Mouse (Mus musculus): ENCODE measurements around the gene Tmem11. TPM values are rescaled to one million over a fixed set of nuclear protein-coding genes. Genes with fewer than 3 reads are reported as not detected.

The Tmem11 gene
- total and polyA plus RNA-seq, 3 experiments, result 29.6 to 60.2 (median 38.0) TPM

- Histone ChIP-seq H3K9me3 (replicated peaks) (no peaks in the 10 kb centered on the region), H3K36me3 (replicated peaks) (peaks cover 50% of the 10 kb centered on the region), H3K27me3 (ENCODE audit: insufficient read depth, low read length) (no peaks in the 10 kb centered on the region; the same call in 1 of the 2 replicates), H3K4me1 (ENCODE audit: insufficient read depth, low read depth, low read length) (peaks cover 16% of the 10 kb centered on the region), H3K4me3 (ENCODE audit: low read depth, low read length) (no peak overlapping the region)
- TF ChIP-seq GATA1 (IDR thresholded peaks at IDR 0.05; ENCODE audit: borderline replicate concordance, low read length), result no peak
- no peak for TF ChIP-seq POLR2AphosphoS5 (IDR thresholded peaks at IDR 0.05; ENCODE audit: insufficient replicate concordance, low read depth, low read length)
- no peak for DNase-seq (ENCODE audit: low spot score)
- no peak for ATAC-seq (ENCODE audit: extremely low read depth, insufficient number of reproducible peaks, low FRiP score, poor library complexity, severe bottlenecking)
These were observed 29.0 kb upstream of the Tmem11 start for GRCm38 (mm10) chr11:60908073-60908472.

GRCm38 (mm10) chr11:60906449-60906848 lies 27.4 kb upstream of the Tmem11 start:
- Histone ChIP-seq H3K4me1 (ENCODE audit: insufficient read depth, low read depth, low read length) (peaks cover 2% of the 10 kb centered on the region), H3K36me3 (replicated peaks) (peaks cover 48% of the 10 kb centered on the region)
- no peak for ATAC-seq (ENCODE audit: extremely low read depth, insufficient number of reproducible peaks, low FRiP score, poor library complexity, severe bottlenecking)

GRCm38 (mm10) chr11:60905407-60906120 lies 26.5 kb upstream of the Tmem11 start:
- Histone ChIP-seq H3K36me3 (replicated peaks) (peaks cover 45% of the 10 kb centered on the region), H3K9me3 (replicated peaks) (no peaks in the 10 kb centered on the region), H3K4me3 (ENCODE audit: low read depth, low read length) (no peak overlapping the region), H3K27me3 (ENCODE audit: insufficient read depth, low read length) (peaks cover 5% of the 10 kb centered on the region), H3K4me1 (ENCODE audit: insufficient read depth, low read depth, low read length) (no peaks in the 10 kb centered on the region)
- no peak for DNase-seq (ENCODE audit: low spot score)
- no peak for ATAC-seq (ENCODE audit: extremely low read depth, insufficient number of reproducible peaks, low FRiP score, poor library complexity, severe bottlenecking)
- TF ChIP-seq POLR2AphosphoS5 (IDR thresholded peaks at IDR 0.05; ENCODE audit: insufficient replicate concordance, low read depth, low read length), result no peak
- no peak for TF ChIP-seq GATA1 (IDR thresholded peaks at IDR 0.05; ENCODE audit: borderline replicate concordance, low read length)
- no peak for TF ChIP-seq TAL1 (conservative IDR thresholded peaks at IDR 0.05; ENCODE audit: low read depth, low read length)
- no peak for TF ChIP-seq GATA2 (IDR thresholded peaks at IDR 0.05; ENCODE audit: borderline replicate concordance, low read depth, low read length)
- no peak for TF ChIP-seq CTCF (IDR thresholded peaks at IDR 0.05; ENCODE audit: low read depth, low read length)

More at GRCm38 (mm10) chr11:60906449-60906848, 27.4 kb upstream of the Tmem11 start:
- no peaks in the 10 kb centered on the region for H3K9me3 ChIP-seq (replicated peaks)
- H3K27me3 ChIP-seq (ENCODE audit: insufficient read depth, low read length), result no peaks in the 10 kb centered on the region; the same call in 1 of the 2 replicates
- TF ChIP-seq GATA2 (IDR thresholded peaks at IDR 0.05; ENCODE audit: borderline replicate concordance, low read depth, low read length), result no peak
- no peak for TF ChIP-seq POLR2AphosphoS5 (IDR thresholded peaks at IDR 0.05; ENCODE audit: insufficient replicate concordance, low read depth, low read length)
- TF ChIP-seq TAL1 (conservative IDR thresholded peaks at IDR 0.05; ENCODE audit: low read depth, low read length), result no peak
- TF ChIP-seq GATA1 (IDR thresholded peaks at IDR 0.05; ENCODE audit: borderline replicate concordance, low read length), result no peak
- TF ChIP-seq CTCF (IDR thresholded peaks at IDR 0.05; ENCODE audit: low read depth, low read length), result no peak
- no peak overlapping the region for H3K4me3 ChIP-seq (ENCODE audit: low read depth, low read length)
- DNase-seq (ENCODE audit: low spot score), result no peak

- DNase-seq (ENCODE audit: low spot score) (no peak), ATAC-seq (ENCODE audit: extremely low read depth, insufficient number of reproducible peaks, low FRiP score, poor library complexity, severe bottlenecking) (no peak)
- TF ChIP-seq GATA2 (IDR thresholded peaks at IDR 0.05; ENCODE audit: borderline replicate concordance, low read depth, low read length) (no peak), GATA1 (IDR thresholded peaks at IDR 0.05; ENCODE audit: borderline replicate concordance, low read length) (no peak), CTCF (IDR thresholded peaks at IDR 0.05; ENCODE audit: low read depth, low read length) (no peak), POLR2AphosphoS5 (IDR thresholded peaks at IDR 0.05; ENCODE audit: insufficient replicate concordance, low read depth, low read length) (no peak), TAL1 (conservative IDR thresholded peaks at IDR 0.05; ENCODE audit: low read depth, low read length) (no peak)
- no peaks in the 10 kb centered on the region for H3K9me3 ChIP-seq (replicated peaks)
- H3K36me3 ChIP-seq (replicated peaks), result peaks cover 39% of the 10 kb centered on the region
- peaks cover 12% of the 10 kb centered on the region for H3K27me3 ChIP-seq (ENCODE audit: insufficient read depth, low read length)
- H3K4me3 ChIP-seq (ENCODE audit: low read depth, low read length), result no peak overlapping the region
- no peaks in the 10 kb centered on the region for H3K4me1 ChIP-seq (ENCODE audit: insufficient read depth, low read depth, low read length)
These were observed 24.6 kb upstream of the Tmem11 start for GRCm38 (mm10) chr11:60903661-60904061.

- ATAC-seq (ENCODE audit: extremely low read depth, insufficient number of reproducible peaks, low FRiP score, poor library complexity, severe bottlenecking), result no peak
- H3K36me3 ChIP-seq (replicated peaks), result peaks cover 35% of the 10 kb centered on the region
- no peak for TF ChIP-seq POLR2AphosphoS5 (IDR thresholded peaks at IDR 0.05; ENCODE audit: insufficient replicate concordance, low read depth, low read length)
These were observed 23.4 kb upstream of the Tmem11 start for GRCm38 (mm10) chr11:60902486-60902885.

GRCm38 (mm10) chr11:60902001-60902400 lies 22.9 kb upstream of the Tmem11 start:
- 0 out of 2 replicates have a peak, but pooled peaks cover 3% of the 10 kb centered on the region for H3K4me1 ChIP-seq (ENCODE audit: insufficient read depth, low read depth, low read length)
- peaks cover 21% of the 10 kb centered on the region for H3K27me3 ChIP-seq (ENCODE audit: insufficient read depth, low read length)
- DNase-seq (ENCODE audit: low spot score), result no peak
- H3K4me3 ChIP-seq (ENCODE audit: low read depth, low read length), result no peak overlapping the region
- TF ChIP-seq GATA2 (IDR thresholded peaks at IDR 0.05; ENCODE audit: borderline replicate concordance, low read depth, low read length), result no peak
- no peak for TF ChIP-seq POLR2AphosphoS5 (IDR thresholded peaks at IDR 0.05; ENCODE audit: insufficient replicate concordance, low read depth, low read length)
- no peak for TF ChIP-seq CTCF (IDR thresholded peaks at IDR 0.05; ENCODE audit: low read depth, low read length)
- no peak for TF ChIP-seq GATA1 (IDR thresholded peaks at IDR 0.05; ENCODE audit: borderline replicate concordance, low read length)
- no peak for TF ChIP-seq TAL1 (conservative IDR thresholded peaks at IDR 0.05; ENCODE audit: low read depth, low read length)
- H3K36me3 ChIP-seq (replicated peaks), result peaks cover 35% of the 10 kb centered on the region
- no peaks in the 10 kb centered on the region for H3K9me3 ChIP-seq (replicated peaks)
- no peak for ATAC-seq (ENCODE audit: extremely low read depth, insufficient number of reproducible peaks, low FRiP score, poor library complexity, severe bottlenecking)

More at GRCm38 (mm10) chr11:60902486-60902885, 23.4 kb upstream of the Tmem11 start:
- 0 out of 2 replicates have a peak, but pooled peaks cover 3% of the 10 kb centered on the region for H3K4me1 ChIP-seq (ENCODE audit: insufficient read depth, low read depth, low read length)
- DNase-seq (ENCODE audit: low spot score), result no peak
- H3K9me3 ChIP-seq (replicated peaks), result no peaks in the 10 kb centered on the region
- no peak overlapping the region for H3K4me3 ChIP-seq (ENCODE audit: low read depth, low read length)
- peaks cover 16% of the 10 kb centered on the region for H3K27me3 ChIP-seq (ENCODE audit: insufficient read depth, low read length)

Data from G1E (cell line).